Mouse (Mus musculus) adrenal gland, adult 2 months (tissue): ENCODE measurements around the gene Slit3. TPM values are rescaled to one million over a fixed set of nuclear protein-coding genes. Genes with fewer than 3 reads are reported as not detected.
A peak's percentile ranks its signal among the peaks of the same experiment; 100 is the strongest.

Experiments used
- DNase-seq: peaks from one replicate; pipeline ENCODE4 v3.0.0; 2021
- polyA plus RNA-seq: library from polyadenylated mRNA; depleted of rRNA; stranded (reverse); fragments of >200 nt; gene quantifications from 2 replicates; pipeline ENCODE4 v1.2.3, GENCODE M21; 2012
- total RNA-seq, 2 experiments: library from RNA; stranded (reverse); gene quantifications; 2 replicates each; pipeline ENCODE4 v1.2.3; 2021

Gene Slit3
- total and polyA plus RNA-seq, 3 experiments = 27.5 to 46.9 (median 34.6) TPM

DNA sequence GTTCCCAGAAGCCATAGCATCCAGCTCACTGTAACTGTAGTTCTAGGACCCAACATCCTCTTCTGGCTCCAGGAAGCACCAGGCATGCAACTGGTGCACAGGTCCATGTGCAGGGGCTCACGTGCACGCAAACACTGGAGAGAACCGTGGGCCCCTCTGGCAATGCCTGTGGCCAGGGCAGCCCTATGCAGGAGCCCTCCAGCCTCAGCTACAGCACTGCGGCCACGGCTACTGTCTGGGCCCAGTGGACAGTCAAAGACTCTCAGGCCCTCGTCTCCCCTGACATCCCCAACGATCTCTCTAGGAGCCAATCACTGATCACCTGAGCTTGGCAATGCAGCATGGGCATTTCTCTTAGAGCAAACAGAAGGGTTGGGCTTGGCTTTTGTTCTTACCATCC lies 572.6 kb downstream of the Slit3 start:
- no peak for DNase-seq

DNA sequence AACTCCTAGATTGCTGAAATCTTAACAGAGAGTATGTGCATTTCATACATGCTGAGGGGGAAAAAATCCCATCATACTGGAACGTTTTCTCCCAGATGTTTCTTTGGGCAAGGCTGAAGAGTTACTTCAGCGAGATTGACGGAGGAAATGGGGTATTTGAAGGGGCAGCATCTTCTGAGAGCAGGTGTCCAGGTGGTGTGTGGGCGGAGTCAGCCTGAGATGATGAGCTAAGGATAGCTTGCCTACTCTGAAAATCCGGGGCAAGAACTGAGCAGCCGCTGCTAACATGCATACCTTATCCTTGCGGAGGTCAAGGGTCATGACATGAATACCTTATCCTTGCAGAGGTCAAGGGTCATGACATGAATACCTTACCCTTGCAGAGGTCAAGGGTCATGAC lies 576.5 kb downstream of the Slit3 start:
- DNase-seq = no peak

- no peak for DNase-seq
Observed at GRCm38 (mm10) chr11:35698901-35699300, 577.9 kb downstream of the Slit3 start.

- no peak for DNase-seq
Observed at GRCm38 (mm10) chr11:35703471-35703870, 582.4 kb downstream of the Slit3 start.

GRCm38 (mm10) chr11:35704381-35704780 lies 583.4 kb downstream of the Slit3 start:
- DNase-seq = no peak

- DNase-seq = no peak
Observed at GRCm38 (mm10) chr11:35704927-35705326, 583.9 kb downstream of the Slit3 start.

DNA sequence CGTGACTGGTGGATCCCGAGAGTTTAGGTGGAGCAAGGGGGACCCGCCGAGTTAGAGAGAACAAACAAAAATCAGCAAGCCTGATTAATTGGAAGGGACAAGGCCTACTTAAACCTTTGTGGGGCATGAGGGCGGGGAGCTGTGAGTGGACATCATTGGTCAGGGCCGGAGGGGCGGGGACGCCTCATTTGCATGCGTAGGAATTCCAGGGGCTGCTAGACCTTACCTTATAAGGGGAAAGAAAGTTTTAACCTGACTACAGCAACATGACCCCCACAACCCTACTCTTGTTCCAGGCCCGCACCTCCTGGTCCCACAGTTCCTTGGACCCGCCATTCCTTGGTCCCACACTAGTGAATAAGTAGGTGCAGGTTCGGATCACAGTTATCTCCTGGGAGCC lies 586.4 kb downstream of the Slit3 start:
- no peak for DNase-seq

DNA sequence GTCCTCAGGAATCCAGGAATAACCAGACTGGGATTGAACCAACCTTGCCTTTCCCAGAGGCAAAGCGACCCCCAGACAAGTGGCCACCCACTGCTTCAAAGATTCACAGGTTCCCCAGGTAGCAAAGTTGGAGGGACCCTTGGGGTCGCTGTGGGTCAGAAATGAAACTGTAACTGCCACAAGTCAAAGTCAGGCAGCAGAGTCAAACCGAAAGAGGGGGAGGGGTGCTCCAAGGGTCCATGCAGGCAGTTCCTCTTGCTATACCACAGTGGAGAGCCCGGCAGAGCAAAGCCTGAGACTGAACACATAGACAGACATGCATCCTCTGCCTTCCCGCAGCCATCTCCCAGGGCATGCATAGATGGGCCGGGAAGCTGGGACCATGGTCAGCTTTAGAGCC lies 590.3 kb downstream of the Slit3 start:
- no peak for DNase-seq

GRCm38 (mm10) chr11:35718881-35719280 lies 597.9 kb downstream of the Slit3 start:
- DNase-seq = no peak

GRCm38 (mm10) chr11:35723876-35724275 lies 602.9 kb downstream of the Slit3 start:
- DNase-seq = peak; percentile 78

- no peak for DNase-seq
Observed at GRCm38 (mm10) chr11:35726341-35726846, 605.4 kb downstream of the Slit3 start.

- DNase-seq = no peak
Observed at GRCm38 (mm10) chr11:35728200-35728599, 607.2 kb downstream of the Slit3 start.

DNA sequence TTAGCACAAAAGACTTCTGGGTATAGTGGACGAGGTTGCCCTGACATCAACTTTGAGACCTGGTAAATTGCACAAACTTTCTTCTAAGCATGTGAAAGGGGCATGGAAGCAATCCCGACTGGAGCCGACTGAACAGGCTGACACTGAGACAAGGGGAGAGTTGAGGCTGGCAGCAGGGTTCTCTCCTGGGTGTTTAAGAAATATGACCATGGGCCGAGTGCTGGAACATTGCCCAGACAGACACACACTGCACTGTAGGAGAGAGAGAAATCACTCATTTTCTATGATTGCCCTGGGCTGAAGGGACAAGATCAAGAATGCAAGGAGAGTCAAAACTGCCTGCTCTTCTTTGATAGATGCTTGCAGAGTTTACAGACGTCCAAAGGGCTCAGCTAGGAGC lies 608.2 kb downstream of the Slit3 start:
- DNase-seq = peak; percentile 81

DNA sequence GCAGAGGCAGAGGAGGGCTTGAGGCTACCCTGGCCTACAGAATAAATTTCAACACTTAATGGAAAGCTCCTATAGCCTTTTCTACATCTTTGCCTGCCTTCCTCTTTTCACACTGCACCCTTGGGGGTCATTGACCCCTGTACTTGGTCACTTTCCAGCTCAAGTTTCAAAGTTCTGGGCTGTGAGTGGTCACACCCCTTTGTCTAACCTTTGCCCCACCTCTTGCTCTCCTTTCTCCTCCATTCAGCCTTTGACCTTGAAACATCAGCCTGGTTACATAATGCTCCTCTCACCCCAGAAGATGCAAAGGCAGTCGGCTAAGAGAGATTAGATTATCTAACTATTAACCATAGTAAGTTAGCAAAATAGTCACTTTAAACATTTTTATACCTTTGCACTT lies 611.3 kb downstream of the Slit3 start:
- no peak for DNase-seq

GRCm38 (mm10) chr11:35736817-35737216 lies 615.8 kb downstream of the Slit3 start:
- no peak for DNase-seq

- DNase-seq = no peak
Observed at GRCm38 (mm10) chr11:35737262-35737661, 616.2 kb downstream of the Slit3 start.

DNA sequence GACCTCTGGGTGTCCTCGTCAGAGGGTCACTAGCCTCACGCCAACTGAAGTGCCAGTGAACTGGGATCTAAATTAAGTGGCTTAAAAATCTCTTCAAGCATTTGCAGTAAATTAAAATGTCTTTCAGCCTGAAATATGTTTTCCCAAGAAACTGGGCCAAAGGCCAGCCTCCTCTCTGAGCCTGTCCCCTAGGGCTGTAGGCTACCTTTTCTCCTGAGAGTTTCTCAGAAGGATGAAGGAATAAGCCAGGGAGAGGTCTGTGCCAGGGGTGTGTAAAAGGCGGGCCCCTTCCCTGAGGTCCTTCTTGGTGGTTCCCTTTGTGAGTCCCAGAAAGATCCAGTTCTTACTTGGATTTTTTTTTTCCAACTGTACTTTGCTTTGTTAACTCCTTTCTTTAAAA lies 617.1 kb downstream of the Slit3 start:
- DNase-seq = no peak

DNA sequence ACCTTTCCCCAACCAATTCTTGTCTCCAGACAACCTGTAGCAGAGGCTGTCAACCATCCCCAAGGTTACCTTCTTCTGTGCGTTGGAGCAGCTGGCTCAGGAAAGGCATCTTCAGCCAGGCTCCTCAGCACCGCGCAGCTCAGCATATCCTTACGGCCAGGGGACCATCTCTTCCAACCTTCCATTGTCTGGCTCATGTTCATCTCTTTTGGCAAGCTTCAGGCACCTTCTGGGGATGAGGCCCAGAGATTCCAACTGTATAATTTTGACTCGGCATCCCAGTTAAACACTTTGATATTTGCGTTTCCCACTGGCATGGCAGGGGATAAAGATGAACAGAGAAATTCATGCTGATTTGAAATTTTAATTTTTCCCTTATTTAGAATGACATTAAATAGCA lies 622.6 kb downstream of the Slit3 start:
- no peak for DNase-seq

DNA sequence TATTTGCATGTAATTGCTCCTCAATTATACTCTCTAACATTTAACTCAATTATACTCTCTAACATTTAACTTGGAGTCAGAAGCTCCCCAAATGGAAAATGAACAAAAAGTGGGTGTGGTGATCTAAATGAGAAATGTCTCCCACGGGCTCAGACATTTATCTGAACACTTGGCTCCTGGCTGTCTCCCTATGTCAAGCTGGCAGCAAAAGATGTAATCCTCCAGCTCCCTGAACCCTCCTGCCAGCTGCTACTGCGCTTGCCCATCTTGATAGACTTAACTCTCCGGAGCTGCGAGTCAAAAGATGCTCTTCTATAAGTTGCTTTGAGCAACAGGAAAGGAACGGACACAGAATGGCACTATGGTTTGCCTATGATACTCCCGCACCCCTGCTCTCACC lies 623.5 kb downstream of the Slit3 start:
- DNase-seq = no peak

DNA sequence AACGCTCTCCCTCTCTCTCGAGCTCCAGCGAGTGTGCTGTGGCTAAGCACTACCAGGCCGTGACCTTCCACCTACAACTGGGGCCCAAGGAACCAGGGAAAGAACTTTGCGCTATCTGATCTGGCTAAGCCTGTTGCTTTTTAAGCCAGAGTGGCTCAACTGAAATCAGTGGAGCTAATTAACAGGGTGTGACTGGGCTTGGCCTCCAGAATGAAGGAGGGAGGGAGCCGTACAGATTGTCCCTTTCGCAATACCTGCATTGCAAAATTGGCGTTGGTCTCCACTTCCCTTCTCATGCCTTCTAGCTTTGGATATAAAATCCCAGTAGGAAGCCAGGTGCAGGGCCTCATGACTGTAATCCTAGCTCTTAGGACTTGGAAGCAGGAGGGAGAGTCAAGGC lies 629.6 kb downstream of the Slit3 start:
- peak; percentile 84 for DNase-seq

DNA sequence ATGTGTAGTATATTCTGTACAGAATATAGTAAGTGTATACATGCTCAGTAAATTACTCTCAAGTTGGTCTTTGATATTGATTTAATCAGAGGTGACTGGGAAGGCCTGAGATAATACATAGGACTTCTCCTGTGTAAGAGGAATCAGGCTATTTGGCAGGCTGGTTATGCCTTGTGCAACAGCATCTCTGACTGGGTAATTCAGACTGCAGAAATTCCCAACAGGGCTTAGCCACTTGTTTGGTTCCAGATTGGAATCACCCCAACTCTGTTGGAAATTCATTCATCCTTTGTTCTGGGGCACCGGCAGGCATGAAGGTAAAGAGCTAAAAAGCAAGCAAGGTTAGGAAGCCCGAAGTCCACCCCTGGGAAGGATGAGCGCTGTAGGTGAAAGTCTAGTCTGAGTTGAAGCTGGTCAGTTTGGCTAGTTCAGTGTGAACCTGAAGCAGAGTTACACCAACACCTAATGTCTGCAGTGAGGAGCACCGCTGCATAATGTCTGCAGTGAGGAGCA lies 633.9 kb downstream of the Slit3 start:
- peak; percentile 31 for DNase-seq

GRCm38 (mm10) chr11:35755546-35755945 lies 634.5 kb downstream of the Slit3 start:
- peak; percentile 64 for DNase-seq

GRCm38 (mm10) chr11:35756411-35757303 lies 635.6 kb downstream of the Slit3 start:
- peak; percentile 71 for DNase-seq
